Mouse (Mus musculus) lung, embryonic 15.5 days (tissue): ENCODE measurements around the gene Dlgap4. TPM values are rescaled to one million over a fixed set of nuclear protein-coding genes. Genes with fewer than 3 reads are reported as not detected.
A peak's percentile ranks its signal among the peaks of the same experiment; 100 is the strongest.

Experiments used
- ATAC-seq: fragments of 200-750 bp; cut with Nextera tagmentation; 2 replicates; pipeline ENCODE4 v1.8.0; 2017; ENCODE audit warnings: moderate number of reproducible peaks, borderline replicate concordance; ENCODE audit not compliant: low FRiP score, low TSS enrichment; ENCODE audit errors: extremely low read depth
- H3K27ac ChIP-seq: fragments of 300-500 bp; sonication (generic); 2 replicates; pipeline ENCODE4 v1.5.1; 2015; ENCODE audit warnings: moderate library complexity, mild to moderate bottlenecking, inconsistent platforms
- H3K27me3 ChIP-seq: fragments of 300-500 bp; sonication (generic); 2 replicates; pipeline ENCODE4 v1.6.1; 2015; ENCODE audit warnings: inconsistent platforms
- H3K36me3 ChIP-seq: fragments of 300-500 bp; sonication (generic); 2 replicates; pipeline ENCODE4 v1.6.1; 2015; ENCODE audit warnings: inconsistent platforms
- H3K4me1 ChIP-seq: fragments of 300-500 bp; sonication (generic); 2 replicates; pipeline ENCODE4 v1.6.1; 2015; ENCODE audit warnings: inconsistent platforms
- H3K4me2 ChIP-seq: fragments of 300-500 bp; sonication (generic); 2 replicates; pipeline ENCODE4 v1.6.1; 2015; ENCODE audit warnings: inconsistent platforms, mild to moderate bottlenecking, moderate library complexity
- H3K4me3 ChIP-seq: fragments of 300-500 bp; sonication (generic); 2 replicates; pipeline ENCODE4 v1.5.1; 2015; ENCODE audit warnings: mild to moderate bottlenecking, inconsistent platforms
- H3K9ac ChIP-seq: fragments of 300-500 bp; sonication (generic); 2 replicates; pipeline ENCODE4 v1.6.1; 2015; ENCODE audit warnings: inconsistent platforms
- H3K9me3 ChIP-seq: fragments of 300-500 bp; sonication (generic); 2 replicates; pipeline ENCODE4 v1.6.1; 2016; ENCODE audit warnings: inconsistent platforms
- WGBS: fragments of 180-500 bp; shearing (Covaris S2); methylation state at CpG from one replicate; pipeline ENCODE4 v1.1.7; 2015; 5-methylcytosine and 5-hydroxymethylcytosine counted together
- polyA plus RNA-seq: library from polyadenylated mRNA; unstranded; fragments of >200 nt; fragmentation: Nextera tagmentation; extraction: Ambion mirVana; gene quantifications from 2 replicates; pipeline ENCODE4 v1.2.1, GENCODE M21; 2015

Gene Dlgap4
- polyA plus RNA-seq, 1 experiment from 2014 or later, result 67.9 TPM

DNA sequence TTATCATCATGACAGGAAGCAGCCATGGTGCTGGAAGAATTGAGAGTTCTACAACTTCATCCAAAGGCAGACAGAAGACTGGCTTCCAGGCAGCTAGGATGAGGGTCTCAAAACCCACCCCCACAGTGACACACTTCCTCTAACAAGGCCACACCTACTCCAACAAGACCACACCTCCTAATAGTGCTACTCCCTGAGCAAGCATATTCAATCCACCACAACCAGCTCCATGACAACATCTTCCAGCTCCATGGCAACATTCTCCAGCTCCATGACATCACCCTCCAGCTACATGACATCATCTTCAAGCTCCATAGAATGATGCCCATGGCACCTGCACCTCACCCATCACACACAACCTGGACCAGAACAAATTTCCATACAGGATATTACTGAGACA, 160.0 kb downstream of the Dlgap4 start:
- Histone ChIP-seq H3K4me2 (no peak overlapping the region), H3K9me3 (no peaks in the 10 kb centered on the region), H3K27me3 (no peaks in the 10 kb centered on the region), H3K4me1 (peaks cover 39% of the 10 kb centered on the region), H3K4me3 (no peak overlapping the region), H3K36me3 (no peaks in the 10 kb centered on the region), H3K9ac (no peak overlapping the region), H3K27ac (no peak overlapping the region)
- no peak for ATAC-seq

DNA sequence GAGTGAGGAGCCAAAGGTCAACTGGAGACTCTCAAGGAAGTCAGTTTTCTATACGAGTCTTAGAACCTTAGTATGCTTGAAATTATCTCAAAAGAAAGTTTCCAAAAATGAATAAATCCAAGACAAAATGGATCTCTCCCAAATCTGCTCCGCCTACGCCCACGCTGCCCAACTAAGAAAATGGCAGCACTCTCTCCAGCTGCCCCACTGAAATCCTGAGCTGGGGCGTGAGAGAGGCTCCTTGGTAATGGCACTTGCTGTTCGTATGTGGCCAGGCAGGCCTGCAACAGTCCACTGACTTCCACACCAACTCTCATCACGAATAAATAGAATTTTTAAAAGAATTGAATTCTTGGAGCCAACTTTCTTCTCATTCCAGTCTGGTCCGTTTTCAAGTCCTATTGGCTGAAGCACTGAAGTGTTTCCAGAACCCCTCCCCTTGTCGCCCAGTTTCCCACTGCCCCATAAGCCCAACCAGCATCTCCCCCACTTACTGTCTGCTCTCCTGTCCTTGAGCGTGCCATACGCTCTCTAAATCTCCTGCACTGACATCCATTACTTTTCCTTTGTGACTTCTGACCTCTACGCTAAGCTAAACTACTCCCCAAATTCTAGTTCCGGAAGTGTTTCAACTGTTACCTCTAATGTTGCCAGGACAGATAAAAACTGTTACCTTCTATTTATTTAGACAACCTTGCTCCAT, 160.7 kb downstream of the Dlgap4 start:
- ATAC-seq, result no peak
- Histone ChIP-seq H3K27me3 (no peaks in the 10 kb centered on the region), H3K36me3 (no peaks in the 10 kb centered on the region), H3K4me1 (peaks cover 45% of the 10 kb centered on the region), H3K4me3 (peak overlapping the region; percentile 38), H3K4me2 (peak overlapping the region; percentile 60), H3K9ac (peak overlapping the region; percentile 30), H3K27ac (peak overlapping the region; percentile 94), H3K9me3 (no peaks in the 10 kb centered on the region)
- 67% methylated on average over 13 of the region's 13 CpGs for WGBS

DNA sequence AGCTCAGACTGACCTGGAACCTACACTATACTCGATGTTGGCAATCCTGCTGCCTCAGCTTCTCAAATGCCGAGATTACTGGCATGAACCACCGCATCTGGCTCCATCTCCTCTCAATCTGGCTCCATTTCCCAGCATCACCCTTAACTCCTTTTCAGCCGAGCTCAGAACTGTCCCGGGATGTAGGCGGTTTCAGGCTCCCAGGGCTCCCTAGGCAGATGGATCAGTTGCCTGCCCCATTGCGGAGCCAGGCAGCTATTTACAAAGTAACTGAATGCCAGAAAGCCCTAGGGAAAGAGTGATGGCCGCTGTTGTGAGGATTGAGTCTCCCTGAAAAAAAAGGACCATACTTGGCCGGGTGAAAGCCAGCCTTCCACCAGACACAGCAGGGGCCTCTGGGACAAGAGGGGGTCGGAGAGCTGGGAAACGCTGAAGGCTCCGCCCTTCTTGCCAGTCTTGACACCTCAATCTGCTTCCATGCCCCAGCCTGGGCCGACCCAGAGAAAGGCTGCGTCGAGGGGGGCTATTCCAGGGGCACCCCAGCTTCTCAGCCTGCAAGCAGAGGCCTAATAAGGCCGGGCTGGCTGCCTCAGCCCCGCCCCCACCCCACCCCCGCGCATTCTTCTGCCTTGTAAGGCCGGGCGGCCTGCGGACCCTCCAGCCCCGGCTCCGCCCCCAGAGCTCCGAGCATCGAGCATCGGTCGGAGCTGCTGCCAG, 161.4 kb downstream of the Dlgap4 start, which contains the start of gene Myl9:
TSS of gene Myl9 (plus strand) at position 683 of the 717 bp plus-strand sequence.
- Histone ChIP-seq H3K27ac (peak within 1 kb of the TSS; percentile 94), H3K4me1 (peaks cover 49% of the 10 kb centered on the region), H3K4me2 (peak within 1 kb of the TSS; percentile 60), H3K36me3 (no peaks in the 10 kb centered on the region), H3K27me3 (no peaks in the 10 kb centered on the region), H3K9me3 (no peaks in the 10 kb centered on the region), H3K9ac (peak within 1 kb of the TSS; percentile 39), H3K4me3 (peak within 1 kb of the TSS; percentile 38)
- 4% methylated on average over 27 of the region's 28 CpGs for WGBS
- peak; percentile 90 for ATAC-seq

DNA sequence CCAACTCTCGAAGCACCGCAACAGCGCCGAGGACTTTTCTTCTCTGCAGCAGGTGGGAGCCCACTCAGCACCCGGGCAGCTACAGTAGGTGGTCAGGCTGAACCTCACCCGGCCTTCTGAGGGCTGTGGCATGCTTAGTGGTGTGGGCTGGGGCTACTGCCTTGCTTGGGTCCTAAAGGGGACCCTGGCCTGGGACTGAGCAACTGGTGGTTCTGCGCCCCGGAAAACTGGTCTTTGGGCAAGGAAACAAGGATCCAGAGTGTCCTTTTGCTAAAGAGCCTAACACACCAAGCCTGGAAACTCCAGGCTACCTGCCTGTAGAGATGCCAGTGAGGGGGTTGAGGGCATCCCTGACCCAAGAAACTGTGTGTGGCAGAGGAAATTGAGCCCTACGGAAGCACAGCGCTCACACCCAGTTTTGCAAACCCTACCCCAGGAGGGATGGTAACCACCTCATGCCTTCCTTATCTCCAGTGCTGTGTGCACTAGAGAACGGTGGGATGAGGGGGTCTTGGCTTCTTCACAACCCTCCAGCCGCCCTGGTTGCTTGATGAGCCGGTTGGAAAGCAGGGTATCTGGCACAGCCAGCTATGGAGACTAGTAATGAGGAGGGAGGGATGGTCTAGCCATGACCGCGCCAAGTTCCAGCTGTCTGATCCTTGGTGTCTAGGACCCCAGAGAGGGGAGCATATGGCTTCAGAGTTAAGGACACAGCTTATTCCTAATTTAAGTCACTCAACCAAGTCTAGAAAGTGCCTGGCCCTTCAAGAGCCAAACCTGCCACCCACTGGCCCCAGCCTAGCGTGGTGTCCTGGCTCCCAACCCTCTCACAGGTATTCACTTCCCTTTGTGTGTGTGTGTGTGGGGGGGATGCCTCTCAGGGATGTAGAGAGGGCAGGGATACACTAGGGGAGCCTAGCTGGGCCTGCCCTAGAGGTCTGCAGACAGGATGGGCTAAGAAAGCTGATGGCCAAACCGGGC, 162.2 kb downstream of the Dlgap4 start:
- WGBS, result 29% methylated on average over 17 of the region's 17 CpGs
- H3K4me1 ChIP-seq, result peaks cover 58% of the 10 kb centered on the region
- no peak for ATAC-seq

DNA sequence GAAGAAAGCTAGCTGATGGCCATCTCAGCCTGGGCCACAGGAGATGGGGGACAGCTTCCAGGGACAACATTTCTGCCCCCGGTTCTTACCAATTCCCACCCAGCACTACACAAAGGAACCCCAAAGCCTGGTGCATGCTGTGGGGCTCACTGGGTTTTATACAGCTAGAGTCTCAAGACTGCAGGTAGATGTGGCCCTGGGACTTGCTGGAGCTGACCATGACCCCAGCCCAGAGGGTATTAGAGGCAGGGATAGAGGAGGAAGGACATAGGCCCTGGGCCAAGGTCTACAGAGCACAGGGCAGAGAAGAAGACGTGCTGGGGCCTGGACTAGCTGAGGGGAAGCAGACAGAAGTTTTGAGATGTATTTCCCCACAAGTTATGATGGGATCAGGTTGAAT, 163.4 kb downstream of the Dlgap4 start:
- H3K4me3 ChIP-seq, result peak overlapping the region; percentile 21
- peaks cover 62% of the 10 kb centered on the region for H3K4me1 ChIP-seq
- no peaks in the 10 kb centered on the region for H3K36me3 ChIP-seq
- H3K9ac ChIP-seq, result no peak overlapping the region
- H3K4me2 ChIP-seq, result peak overlapping the region; percentile 42
- no peak for ATAC-seq
- H3K9me3 ChIP-seq, result no peaks in the 10 kb centered on the region
- no peaks in the 10 kb centered on the region for H3K27me3 ChIP-seq
- WGBS, result 81% methylated on average over 2 of the region's 2 CpGs
- peak overlapping the region; percentile 11; the same call in 1 of the 2 replicates for H3K27ac ChIP-seq

More for the DNA sequence above, 162.2 kb downstream of the Dlgap4 start:
- no peaks in the 10 kb centered on the region for H3K9me3 ChIP-seq
- peak overlapping the region; percentile 94 for H3K27ac ChIP-seq
- no peaks in the 10 kb centered on the region for H3K36me3 ChIP-seq
- H3K9ac ChIP-seq, result peak overlapping the region; percentile 39
- H3K4me2 ChIP-seq, result peak overlapping the region; percentile 60
- H3K27me3 ChIP-seq, result no peaks in the 10 kb centered on the region
- H3K4me3 ChIP-seq, result peak overlapping the region; percentile 38

DNA sequence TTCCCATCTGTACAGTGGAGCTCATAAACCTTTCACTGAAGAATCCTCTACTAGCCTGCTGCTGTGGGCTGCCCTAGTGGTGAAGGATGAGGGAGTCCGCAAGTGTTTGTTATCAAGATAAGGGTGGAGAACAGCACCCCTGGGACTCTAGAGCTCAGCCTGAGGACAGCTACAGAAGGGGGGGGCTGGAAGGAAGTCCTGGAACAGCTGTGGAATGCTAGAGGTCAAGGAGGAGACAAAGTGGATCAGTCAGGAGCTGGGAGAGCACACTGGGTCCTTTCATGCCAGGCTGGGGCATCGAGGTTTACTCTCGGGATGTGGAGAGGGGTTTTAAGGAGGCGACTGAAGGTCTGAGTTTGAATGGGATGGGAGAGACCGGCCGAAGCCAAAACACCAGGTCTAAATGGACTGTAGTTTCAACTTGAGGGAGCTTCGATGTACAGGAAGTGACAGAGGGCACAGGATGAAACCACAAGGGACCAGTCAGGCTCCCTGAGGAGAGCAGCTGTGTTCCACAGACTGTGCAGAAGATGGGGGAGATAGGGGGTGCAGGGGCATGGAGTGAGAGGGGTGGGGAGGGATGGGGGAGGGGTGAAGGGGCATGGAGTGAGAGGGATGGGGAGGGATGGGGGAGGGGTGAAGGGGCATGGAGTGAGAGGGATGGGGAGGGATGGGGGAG, 164.0 kb downstream of the Dlgap4 start:
- peak overlapping the region; percentile 21 for H3K4me3 ChIP-seq
- peak overlapping the region; percentile 42 for H3K4me2 ChIP-seq
- peak overlapping the region; percentile 11 for H3K27ac ChIP-seq
- no peaks in the 10 kb centered on the region for H3K27me3 ChIP-seq
- H3K9ac ChIP-seq, result no peak overlapping the region
- H3K36me3 ChIP-seq, result no peaks in the 10 kb centered on the region
- 40% methylated on average over 7 of the region's 7 CpGs for WGBS
- H3K4me1 ChIP-seq, result peaks cover 62% of the 10 kb centered on the region
- no peaks in the 10 kb centered on the region for H3K9me3 ChIP-seq
- ATAC-seq, result no peak

DNA sequence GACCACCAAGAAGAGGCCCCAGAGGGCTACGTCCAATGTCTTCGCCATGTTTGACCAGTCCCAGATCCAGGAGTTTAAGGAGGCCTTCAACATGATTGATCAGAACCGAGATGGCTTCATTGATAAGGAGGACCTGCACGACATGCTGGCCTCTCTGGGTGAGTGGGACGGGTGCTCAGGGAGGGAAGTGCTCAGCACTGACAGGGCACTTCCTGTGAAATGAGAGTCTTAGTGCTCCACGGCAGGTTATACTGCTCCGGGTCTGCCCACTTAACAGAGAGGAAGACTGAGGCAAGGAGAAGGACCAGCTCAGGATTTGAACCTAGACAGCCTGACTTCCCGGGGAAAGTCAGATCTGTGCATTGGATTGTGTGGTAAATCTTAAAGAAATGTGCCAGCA, 165.1 kb downstream of the Dlgap4 start:
- H3K9ac ChIP-seq, result no peak overlapping the region
- no peak overlapping the region for H3K27ac ChIP-seq
- H3K9me3 ChIP-seq, result no peaks in the 10 kb centered on the region
- no peaks in the 10 kb centered on the region for H3K36me3 ChIP-seq
- H3K4me1 ChIP-seq, result peaks cover 62% of the 10 kb centered on the region
- H3K4me2 ChIP-seq, result peak overlapping the region; percentile 29; the same call in 1 of the 2 replicates
- no peak for ATAC-seq
- no peaks in the 10 kb centered on the region for H3K27me3 ChIP-seq
- 66% methylated on average over 8 of the region's 8 CpGs for WGBS
- H3K4me3 ChIP-seq, result no peak overlapping the region; the same call in 1 of the 2 replicates

DNA sequence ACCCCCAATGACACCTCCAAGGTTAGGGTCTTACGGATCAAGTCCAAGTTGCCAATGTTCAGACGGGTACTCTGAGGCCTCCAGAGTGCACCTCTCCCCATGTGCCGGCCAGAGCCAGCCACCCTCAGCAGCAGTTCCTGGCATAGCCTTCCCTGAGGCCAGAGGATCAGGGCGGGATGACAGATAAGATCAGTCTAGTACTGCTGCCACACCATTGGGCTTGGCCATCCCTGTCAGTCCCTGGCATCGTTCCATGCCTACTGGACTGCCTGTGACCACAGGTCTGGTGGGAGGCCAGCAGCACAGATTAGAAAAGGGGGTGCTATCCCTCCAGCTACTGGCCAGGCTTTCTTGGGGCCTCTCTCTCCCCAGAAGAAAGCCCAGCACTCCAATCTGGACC, 165.5 kb downstream of the Dlgap4 start:
- 63% methylated on average over 5 of the region's 5 CpGs for WGBS

DNA sequence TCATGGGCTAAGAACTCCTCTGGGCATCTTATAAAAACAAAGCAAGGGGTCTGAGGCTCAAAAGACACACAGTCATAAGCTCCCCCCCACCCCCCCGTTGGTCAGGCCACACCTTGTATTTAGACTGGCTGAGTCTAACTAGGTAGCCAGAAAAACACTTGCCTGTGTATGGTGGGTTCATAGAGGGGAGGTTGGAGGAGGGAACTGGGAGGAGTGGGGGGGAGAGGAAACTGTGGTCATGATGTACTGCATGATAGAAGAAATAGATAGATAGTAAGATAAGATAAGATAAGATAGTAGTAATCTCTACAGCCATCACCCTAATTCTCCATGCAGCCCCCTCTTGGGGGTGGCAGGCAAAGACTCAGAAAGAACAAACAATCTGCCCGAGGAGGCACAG, 166.0 kb downstream of the Dlgap4 start:
- H3K4me2 ChIP-seq, result peak overlapping the region; percentile 29; the same call in 1 of the 2 replicates
- ATAC-seq, result no peak
- no peak overlapping the region for H3K4me3 ChIP-seq
- no peaks in the 10 kb centered on the region for H3K27me3 ChIP-seq
- H3K36me3 ChIP-seq, result no peaks in the 10 kb centered on the region
- WGBS, result 37% methylated on average over 2 of the region's 2 CpGs
- H3K9me3 ChIP-seq, result no peaks in the 10 kb centered on the region
- H3K9ac ChIP-seq, result no peak overlapping the region
- H3K4me1 ChIP-seq, result peaks cover 60% of the 10 kb centered on the region
- no peak overlapping the region for H3K27ac ChIP-seq

More for the DNA sequence above, 165.5 kb downstream of the Dlgap4 start:
- Histone ChIP-seq H3K27ac (no peak overlapping the region), H3K4me1 (peaks cover 61% of the 10 kb centered on the region), H3K4me3 (no peak overlapping the region; the same call in 1 of the 2 replicates), H3K36me3 (no peaks in the 10 kb centered on the region), H3K9me3 (no peaks in the 10 kb centered on the region), H3K27me3 (no peaks in the 10 kb centered on the region), H3K9ac (no peak overlapping the region), H3K4me2 (peak overlapping the region; percentile 29; the same call in 1 of the 2 replicates)
- no peak for ATAC-seq

DNA sequence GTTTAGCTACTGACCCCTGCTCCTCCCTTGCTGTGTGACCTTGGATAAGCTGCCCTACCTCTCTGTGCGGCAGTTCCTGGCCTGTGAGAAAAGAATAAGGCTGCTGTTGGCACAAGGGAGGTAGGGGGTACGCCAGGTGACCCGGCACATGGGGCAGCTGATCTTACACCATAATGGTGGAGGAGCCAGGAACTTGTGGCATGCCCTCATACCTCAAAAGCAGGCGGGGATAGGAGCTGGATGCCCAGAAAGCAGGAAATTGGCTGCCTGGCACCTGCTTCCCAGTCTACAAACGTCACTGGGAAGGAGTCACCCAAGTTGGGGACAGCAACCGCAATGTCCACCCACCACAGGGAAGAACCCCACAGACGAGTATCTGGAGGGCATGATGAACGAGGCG, 166.6 kb downstream of the Dlgap4 start:
- no peaks in the 10 kb centered on the region for H3K36me3 ChIP-seq
- WGBS, result 60% methylated on average over 9 of the region's 9 CpGs
- ATAC-seq, result no peak
- no peak overlapping the region for H3K9ac ChIP-seq
- H3K4me2 ChIP-seq, result peak overlapping the region; percentile 27; the same call in 1 of the 2 replicates
- peaks cover 53% of the 10 kb centered on the region for H3K4me1 ChIP-seq
- no peaks in the 10 kb centered on the region for H3K9me3 ChIP-seq
- no peaks in the 10 kb centered on the region for H3K27me3 ChIP-seq
- no peak overlapping the region for H3K27ac ChIP-seq
- no peak overlapping the region for H3K4me3 ChIP-seq

DNA sequence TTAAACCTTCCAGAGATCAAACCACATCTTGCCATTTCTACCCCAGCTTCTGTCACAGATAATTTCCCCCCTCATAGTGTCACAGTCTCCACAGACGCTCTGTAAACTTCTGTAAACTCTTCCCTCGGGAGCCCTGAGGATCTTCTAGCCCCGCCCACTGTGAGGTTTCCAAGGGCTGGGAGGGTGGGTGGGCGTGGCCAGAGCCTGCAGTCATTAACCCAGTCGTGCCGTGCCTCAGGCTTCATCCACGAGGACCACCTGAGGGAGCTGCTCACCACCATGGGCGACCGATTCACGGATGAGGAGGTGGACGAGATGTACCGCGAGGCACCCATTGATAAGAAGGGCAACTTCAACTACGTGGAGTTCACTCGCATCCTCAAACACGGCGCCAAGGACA, 167.2 kb downstream of the Dlgap4 start:
- peaks cover 47% of the 10 kb centered on the region for H3K4me1 ChIP-seq
- ATAC-seq, result peak; percentile 32; the same call in 1 of the 2 replicates
- H3K9ac ChIP-seq, result no peak overlapping the region
- no peaks in the 10 kb centered on the region for H3K27me3 ChIP-seq
- H3K4me2 ChIP-seq, result peak overlapping the region; percentile 27
- WGBS, result 17% methylated on average over 17 of the region's 17 CpGs
- H3K9me3 ChIP-seq, result no peaks in the 10 kb centered on the region
- H3K4me3 ChIP-seq, result no peak overlapping the region
- H3K36me3 ChIP-seq, result no peaks in the 10 kb centered on the region
- no peak overlapping the region for H3K27ac ChIP-seq
